Comparison of ENCODE assay signal across 12 mouse cellular contexts in the genomic region with DNA sequence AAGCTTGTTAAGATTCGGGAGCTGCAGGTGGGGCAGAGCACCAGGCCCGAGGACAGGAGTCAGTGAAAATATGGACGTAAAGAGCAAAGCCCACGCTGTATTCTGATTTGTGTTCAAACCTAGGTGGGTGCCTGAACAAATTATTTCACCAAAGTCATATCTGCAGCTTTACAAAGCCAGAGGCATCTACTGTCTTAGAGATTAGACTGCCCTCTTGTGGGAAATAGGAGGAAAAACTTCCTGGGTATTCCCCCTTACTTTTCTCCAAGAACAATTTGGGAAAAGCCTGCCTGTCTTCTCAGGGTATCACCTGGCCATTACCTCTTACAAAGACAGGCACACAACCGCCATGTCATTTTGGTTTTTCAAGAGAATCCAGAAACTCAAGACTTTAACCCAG. TPM values are rescaled to one million over a fixed set of nuclear protein-coding genes. Genes with fewer than 3 reads are reported as not detected.
DNase-seq lines count a peak whose midpoint lies in the region; ATAC-seq and TF ChIP-seq lines count a peak whose summit lies in the region.
"Had no signal": no experiment of that assay in that cellular context is flagged by ENCODE, and none has a peak within 500 bp of the region (broad histone marks: within the 10 kb centered on the region; RNA-seq: fewer than 3 reads in every experiment).

No protein-coding gene starts in this region.

- 44% methylated on average over 5 of the region's 5 CpGs for WGBS in heart, postnatal 0 days
- WGBS in midbrain, embryonic 11.5 days: 69% methylated on average over 5 of the region's 5 CpGs
- WGBS in midbrain, embryonic 15.5 days: 61% methylated on average over 5 of the region's 5 CpGs
- WGBS in embryonic facial prominence, embryonic 13.5 days: 51% methylated on average over 5 of the region's 5 CpGs

- no peaks in the 10 kb centered on the region for H3K36me3 ChIP-seq in heart, postnatal 0 days (replicated peaks; ENCODE audit: control insufficient read depth, insufficient read depth, low read length)
- H3K36me3 ChIP-seq in midbrain, embryonic 11.5 days (ENCODE audit: control insufficient read depth, insufficient read depth, low read length): no peaks in the 10 kb centered on the region
- no peaks in the 10 kb centered on the region for H3K36me3 ChIP-seq in midbrain, embryonic 15.5 days (replicated peaks)
- H3K36me3 ChIP-seq in embryonic facial prominence, embryonic 13.5 days: no peaks in the 10 kb centered on the region
- H3K36me3 ChIP-seq: midbrain, embryonic 12.5 days; stomach, embryonic 15.5 days had no signal

- peak; percentile 61 for DNase-seq in heart, postnatal 0 days (ENCODE audit: low spot score)
- DNase-seq in heart, adult 11 months: no peak
- peak; percentile 84 for DNase-seq in midbrain, embryonic 11.5 days (ENCODE audit: low spot score, missing footprints)
- peak; percentile 2 for DNase-seq in yolk sac, embryonic 10.5 days (ENCODE audit: low spot score)
- DNase-seq in thymus, postnatal 10 days (ENCODE audit: low spot score in 2 of 2): no peak
- DNase-seq in spleen, postnatal 4 days (ENCODE audit: low spot score in 2 of 2): no peak

- no peaks in the 10 kb centered on the region for H3K4me1 ChIP-seq in heart, postnatal 0 days (ENCODE audit: control insufficient read depth, insufficient read depth)
- H3K4me1 ChIP-seq in midbrain, embryonic 11.5 days (ENCODE audit: control insufficient read depth, insufficient read depth, low read length): no peaks in the 10 kb centered on the region
- H3K4me1 ChIP-seq in midbrain, embryonic 15.5 days: no peaks in the 10 kb centered on the region
- peaks cover 11% of the 10 kb centered on the region for H3K4me1 ChIP-seq in embryonic facial prominence, embryonic 13.5 days

- ATAC-seq in heart, postnatal 0 days (ENCODE audit: insufficient read depth, low read depth): no peak
- no peak for ATAC-seq in midbrain, embryonic 11.5 days (ENCODE audit: low FRiP score)
- ATAC-seq in midbrain, embryonic 15.5 days (replicated peaks): no peak; the same call in 1 of the 2 replicates
- ATAC-seq in embryonic facial prominence, embryonic 13.5 days (ENCODE audit: insufficient number of reproducible peaks, insufficient read depth, low FRiP score, low TSS enrichment, low read depth): no peak

- H3K27ac ChIP-seq in heart, postnatal 0 days (ENCODE audit: low read depth): no peak overlapping the region
- H3K27ac ChIP-seq in midbrain, embryonic 11.5 days (ENCODE audit: low read depth, low read length): no peak overlapping the region
- H3K27ac ChIP-seq in midbrain, embryonic 15.5 days: no peak overlapping the region
- H3K27ac ChIP-seq in embryonic facial prominence, embryonic 13.5 days: no peak overlapping the region
- H3K27ac ChIP-seq: midbrain, embryonic 12.5 days; stomach, embryonic 15.5 days had no signal

- no peaks in the 10 kb centered on the region for H3K9me3 ChIP-seq in heart, postnatal 0 days (replicated peaks; ENCODE audit: control insufficient read depth, low read length)
- no peaks in the 10 kb centered on the region for H3K9me3 ChIP-seq in midbrain, embryonic 11.5 days (ENCODE audit: control insufficient read depth, low read length)
- H3K9me3 ChIP-seq in midbrain, embryonic 15.5 days: no peaks in the 10 kb centered on the region
- no peaks in the 10 kb centered on the region for H3K9me3 ChIP-seq in embryonic facial prominence, embryonic 13.5 days
- H3K9me3 ChIP-seq: midbrain, embryonic 12.5 days; stomach, embryonic 15.5 days had no signal

- H3K9ac ChIP-seq in heart, postnatal 0 days (replicated peaks; ENCODE audit: low read depth, low read length): no peak overlapping the region
- no peak overlapping the region for H3K9ac ChIP-seq in midbrain, embryonic 11.5 days (ENCODE audit: low read length)
- H3K9ac ChIP-seq in midbrain, embryonic 15.5 days: no peak overlapping the region
- H3K9ac ChIP-seq in embryonic facial prominence, embryonic 13.5 days: peak overlapping the region; percentile 6; the same call in 1 of the 2 replicates
- H3K9ac ChIP-seq: midbrain, embryonic 12.5 days; stomach, embryonic 15.5 days had no signal

- H3K4me2 ChIP-seq in heart, postnatal 0 days (ENCODE audit: low read depth, low read length): no peak overlapping the region
- no peak overlapping the region for H3K4me2 ChIP-seq in midbrain, embryonic 11.5 days
- H3K4me2 ChIP-seq in midbrain, embryonic 15.5 days: no peak overlapping the region
- H3K4me2 ChIP-seq in embryonic facial prominence, embryonic 13.5 days: no peak overlapping the region
- H3K4me2 ChIP-seq: midbrain, embryonic 12.5 days; stomach, embryonic 15.5 days had no signal

- H3K4me3 ChIP-seq in heart, postnatal 0 days (ENCODE audit: low read depth, low read length): no peak overlapping the region
- no peak overlapping the region for H3K4me3 ChIP-seq in midbrain, embryonic 11.5 days (ENCODE audit: low read depth, low read length)
- no peak overlapping the region for H3K4me3 ChIP-seq in midbrain, embryonic 15.5 days
- H3K4me3 ChIP-seq in embryonic facial prominence, embryonic 13.5 days: no peak overlapping the region
- H3K4me3 ChIP-seq: erythroblast, embryonic 14.5 days; midbrain, embryonic 12.5 days; stomach, embryonic 15.5 days had no signal

- H3K27me3 ChIP-seq in heart, postnatal 0 days (ENCODE audit: control insufficient read depth, insufficient read depth, low read length): no peaks in the 10 kb centered on the region
- no peaks in the 10 kb centered on the region for H3K27me3 ChIP-seq in midbrain, embryonic 11.5 days (ENCODE audit: control insufficient read depth, insufficient read depth, low read length)
- H3K27me3 ChIP-seq in midbrain, embryonic 15.5 days (replicated peaks): no peaks in the 10 kb centered on the region
- no peaks in the 10 kb centered on the region for H3K27me3 ChIP-seq in embryonic facial prominence, embryonic 13.5 days
- H3K27me3 ChIP-seq: midbrain, embryonic 12.5 days; stomach, embryonic 15.5 days had no signal

- no peak for TF ChIP-seq EP300 in heart, postnatal 0 days (IDR thresholded peaks at IDR 0.05; ENCODE audit: low read depth)

- peak; percentile 62 for TF ChIP-seq CTCF in heart, postnatal 0 days (IDR thresholded peaks at IDR 0.05; ENCODE audit: low read depth)

RNA-seq across cellular contexts. Expression of a gene that starts 12.5 kb away (rescaled TPM):
- not detected in 2 replicates for total RNA-seq in heart, postnatal 0 days (2014; rRNA removed; ENCODE audit: low replicate concordance)
- not detected in 2 replicates for polyA plus RNA-seq in heart, postnatal 0 days (2015; fragmentation: Nextera tagmentation; extraction: Ambion mirVana)
- polyA plus RNA-seq in midbrain, embryonic 11.5 days (2014; fragmentation: Nextera tagmentation; extraction: Ambion mirVana): not detected in 2 replicates
- not detected in 2 replicates for polyA plus RNA-seq in midbrain, embryonic 15.5 days (2015; fragmentation: Nextera tagmentation; extraction: Ambion mirVana)
- polyA plus RNA-seq in embryonic facial prominence, embryonic 13.5 days (2015; fragmentation: Nextera tagmentation; extraction: Ambion mirVana): 0.11 and 0.21 TPM in 2 replicates
- polyA plus RNA-seq: erythroblast, embryonic 14.5 days; intestine, embryonic 14.5 days; midbrain, embryonic 12.5 days had no signal

RNA-seq across cellular contexts. Expression of a gene that starts 29.9 kb away (rescaled TPM):
- 8.5 and 14.7 TPM in 2 replicates for total RNA-seq in heart, postnatal 0 days (2014; rRNA removed; ENCODE audit: low replicate concordance)
- 49.2 and 50.7 TPM in 2 replicates for polyA plus RNA-seq in heart, postnatal 0 days (2015; fragmentation: Nextera tagmentation; extraction: Ambion mirVana)
- 129 and 136 TPM in 2 replicates for polyA plus RNA-seq in midbrain, embryonic 11.5 days (2014; fragmentation: Nextera tagmentation; extraction: Ambion mirVana)
- polyA plus RNA-seq in midbrain, embryonic 15.5 days (2015; fragmentation: Nextera tagmentation; extraction: Ambion mirVana): 100 and 115 TPM in 2 replicates
- polyA plus RNA-seq in embryonic facial prominence, embryonic 13.5 days (2015; fragmentation: Nextera tagmentation; extraction: Ambion mirVana): 77.6 and 79.5 TPM in 2 replicates

Comparison
In these comparisons a context has a peak if more than half of its experiments do, and no peak if none do; other contexts are left out.
1. DNase-seq: peak in heart, postnatal 0 days (single experiment), midbrain, embryonic 11.5 days (single experiment) and yolk sac, embryonic 10.5 days (single experiment); none in heart, adult 11 months (single experiment), thymus, postnatal 10 days (0 of 2) and spleen, postnatal 4 days (0 of 2).